Mouse (Mus musculus) small intestine, adult 2 months (tissue): ENCODE measurements at regions not wholly inside any gene's neighbourhood (a gene's known extent, or its start where the extent isn't known, plus 50 kb on each side); places are given as distances from the start of the nearest gene placed in this dataset.

ENCODE experiments used
- H3K27ac ChIP-seq: fragments of 200-500 bp; 2 replicates; pipeline ENCODE4 v1.5.1; 2012; ENCODE audit warnings: low read depth, low read length, control low read depth, inconsistent platforms; ENCODE audit not compliant: insufficient read depth
- H3K27me3 ChIP-seq: fragments of 200-500 bp; 2 replicates; pipeline ENCODE4 v1.6.1; 2012; ENCODE audit warnings: mild to moderate bottlenecking, moderate library complexity, low read length, inconsistent platforms; ENCODE audit not compliant: control insufficient read depth, insufficient read depth
- H3K36me3 ChIP-seq: fragments of 200-500 bp; 2 replicates; pipeline ENCODE4 v1.6.1; 2012; ENCODE audit warnings: mild to moderate bottlenecking, low read length, control low read depth, inconsistent platforms; ENCODE audit not compliant: control insufficient read depth, insufficient read depth
- H3K4me1 ChIP-seq: fragments of 200-500 bp; 2 replicates; pipeline ENCODE4 v1.6.1; 2012; ENCODE audit warnings: low read length, inconsistent platforms, mixed read lengths; ENCODE audit not compliant: control insufficient read depth, insufficient read depth, insufficient read length
- H3K4me3 ChIP-seq: fragments of 200-500 bp; 2 replicates; pipeline ENCODE4 v1.5.1; 2012; ENCODE audit warnings: low read depth, mild to moderate bottlenecking, control low read depth, inconsistent platforms, low read length, moderate library complexity
- CTCF ChIP-seq: fragments of 200-500 bp; IDR thresholded peaks from 2 replicates; pipeline ENCODE4 v1.5.1; 2012; ENCODE audit warnings: low read depth, mild to moderate bottlenecking, control low read depth, inconsistent platforms, low read length, moderate library complexity, mixed read lengths; ENCODE audit not compliant: insufficient replicate concordance, insufficient read length; ENCODE audit errors: extremely low read depth
- POLR2A ChIP-seq: fragments of 200-500 bp; IDR thresholded peaks from 2 replicates; pipeline ENCODE4 v1.6.1; 2012; ENCODE audit warnings: low read depth, mild to moderate bottlenecking, control low read depth, inconsistent platforms, low read length, moderate library complexity
- WGBS: fragments of 180-500 bp; shearing (Covaris S2); methylation state at CpG from one replicate; pipeline ENCODE4 v1.1.7; 2018; 5-methylcytosine and 5-hydroxymethylcytosine counted together

GRCm38 (mm10) chr6:100449087-100449486, 161.8 kb upstream of the Rybp start:
- no peak for TF ChIP-seq CTCF
- no peak for TF ChIP-seq POLR2A
- WGBS, result 99% methylated on average over 4 of the region's 4 CpGs

DNA sequence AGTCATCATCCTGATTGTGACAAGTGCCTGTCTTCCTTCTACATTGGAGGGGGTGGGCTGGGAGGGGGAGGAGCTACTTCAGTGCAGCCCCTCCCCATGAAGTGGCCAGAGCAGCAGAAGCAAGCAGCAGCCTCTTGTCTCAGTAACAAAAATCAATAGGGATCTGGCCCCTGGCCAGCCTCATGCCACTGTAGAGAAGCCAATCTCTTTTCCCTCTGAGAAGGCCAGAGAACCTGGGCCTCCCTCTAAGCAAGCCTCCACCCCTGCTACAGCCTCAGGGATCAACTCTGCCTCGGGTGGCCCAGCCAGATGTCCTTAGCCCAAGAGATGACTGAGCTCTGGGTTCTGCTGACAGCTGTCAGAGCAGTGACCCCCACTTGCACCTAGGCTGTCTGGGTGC, 159.9 kb upstream of the Rybp start:
- Histone ChIP-seq H3K36me3 (no peaks in the 10 kb centered on the region), H3K27me3 (no peaks in the 10 kb centered on the region; the same call in 1 of the 2 replicates), H3K4me3 (no peak overlapping the region), H3K4me1 (no peaks in the 10 kb centered on the region), H3K27ac (no peak overlapping the region)
- 24% methylated on average over 1 of the region's 1 CpGs for WGBS
- no peak for TF ChIP-seq CTCF
- TF ChIP-seq POLR2A, result no peak

More at GRCm38 (mm10) chr6:100449087-100449486, 161.8 kb upstream of the Rybp start:
- no peak overlapping the region for H3K4me3 ChIP-seq
- H3K27me3 ChIP-seq, result no peaks in the 10 kb centered on the region; the same call in 1 of the 2 replicates
- no peaks in the 10 kb centered on the region for H3K4me1 ChIP-seq
- no peaks in the 10 kb centered on the region for H3K36me3 ChIP-seq
- no peak overlapping the region for H3K27ac ChIP-seq

DNA sequence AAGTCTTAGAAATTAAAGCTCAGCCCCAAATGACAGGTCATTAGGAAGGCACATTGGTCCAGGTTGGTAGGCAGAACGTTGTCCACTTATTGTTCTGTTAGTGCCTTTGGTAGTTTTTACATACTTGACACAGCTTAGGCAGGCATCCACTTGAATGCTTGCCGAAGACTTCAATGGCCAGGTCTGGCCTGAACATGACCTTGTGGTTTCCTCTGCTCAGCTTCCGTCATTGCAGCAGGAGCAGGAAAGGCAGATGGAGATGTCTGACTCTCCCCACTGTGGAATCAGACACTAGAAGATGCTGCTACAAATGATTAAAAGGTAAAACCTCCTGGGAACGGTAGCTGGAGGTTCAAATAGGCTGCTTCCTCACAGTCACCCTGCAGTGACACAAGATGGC, 159.5 kb upstream of the Rybp start:
- Histone ChIP-seq H3K4me3 (no peak overlapping the region), H3K36me3 (no peaks in the 10 kb centered on the region), H3K4me1 (no peaks in the 10 kb centered on the region), H3K27me3 (no peaks in the 10 kb centered on the region; the same call in 1 of the 2 replicates), H3K27ac (no peak overlapping the region)
- 67% methylated on average over 4 of the region's 4 CpGs for WGBS
- TF ChIP-seq POLR2A (no peak), CTCF (no peak)

DNA sequence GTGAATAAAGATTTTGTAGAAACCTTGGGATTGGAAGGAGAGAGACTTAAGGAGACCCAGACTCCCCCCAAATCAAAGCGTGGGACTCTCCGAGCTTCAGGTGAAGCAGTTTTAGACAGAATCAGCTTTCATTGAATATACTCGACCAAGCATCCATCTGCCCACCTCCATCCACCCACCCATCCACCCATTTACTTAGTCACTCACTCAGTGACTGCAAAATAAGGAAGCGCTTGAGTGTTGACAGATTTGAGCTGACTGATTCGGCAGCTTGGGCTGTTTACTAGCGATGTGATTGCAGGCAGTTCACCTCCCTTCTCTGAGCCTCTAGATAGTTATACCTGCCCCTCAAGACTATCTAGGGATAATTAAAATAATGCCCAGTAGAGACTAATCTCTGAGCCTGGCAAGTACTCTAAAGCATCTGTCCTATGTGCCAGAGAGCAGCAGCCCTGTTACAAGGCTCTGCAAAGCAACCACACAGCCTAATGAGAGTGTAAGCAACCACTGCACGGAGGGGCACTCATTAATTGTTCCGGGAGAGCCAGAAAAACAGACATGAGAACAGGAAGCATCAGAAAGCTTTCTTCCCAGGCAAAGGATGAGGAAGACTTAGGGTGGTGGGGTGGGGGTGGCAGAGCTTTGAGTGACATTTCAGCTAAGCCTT, 151.9 kb upstream of the Rybp start:
- H3K4me1 ChIP-seq, result no peaks in the 10 kb centered on the region
- no peak overlapping the region for H3K27ac ChIP-seq
- H3K36me3 ChIP-seq, result no peaks in the 10 kb centered on the region
- TF ChIP-seq CTCF (no peak), POLR2A (no peak)
- H3K27me3 ChIP-seq, result no peaks in the 10 kb centered on the region
- H3K4me3 ChIP-seq, result no peak overlapping the region
- 15% methylated on average over 8 of the region's 8 CpGs for WGBS

- Histone ChIP-seq H3K36me3 (no peaks in the 10 kb centered on the region), H3K27ac (no peak overlapping the region), H3K27me3 (no peaks in the 10 kb centered on the region), H3K4me1 (no peaks in the 10 kb centered on the region), H3K4me3 (no peak overlapping the region)
- TF ChIP-seq POLR2A (no peak), CTCF (no peak)
- 3% methylated on average over 13 of the region's 13 CpGs for WGBS
Measured at GRCm38 (mm10) chr6:100438511-100438991, 151.3 kb upstream of the Rybp start.

- Histone ChIP-seq H3K36me3 (no peaks in the 10 kb centered on the region), H3K4me3 (no peak overlapping the region), H3K27ac (no peak overlapping the region), H3K4me1 (no peaks in the 10 kb centered on the region), H3K27me3 (no peaks in the 10 kb centered on the region)
- WGBS, result 50% methylated on average over 5 of the region's 5 CpGs
- TF ChIP-seq POLR2A, result no peak
- TF ChIP-seq CTCF, result no peak
Measured at GRCm38 (mm10) chr6:100437980-100438379, 150.7 kb upstream of the Rybp start.

DNA sequence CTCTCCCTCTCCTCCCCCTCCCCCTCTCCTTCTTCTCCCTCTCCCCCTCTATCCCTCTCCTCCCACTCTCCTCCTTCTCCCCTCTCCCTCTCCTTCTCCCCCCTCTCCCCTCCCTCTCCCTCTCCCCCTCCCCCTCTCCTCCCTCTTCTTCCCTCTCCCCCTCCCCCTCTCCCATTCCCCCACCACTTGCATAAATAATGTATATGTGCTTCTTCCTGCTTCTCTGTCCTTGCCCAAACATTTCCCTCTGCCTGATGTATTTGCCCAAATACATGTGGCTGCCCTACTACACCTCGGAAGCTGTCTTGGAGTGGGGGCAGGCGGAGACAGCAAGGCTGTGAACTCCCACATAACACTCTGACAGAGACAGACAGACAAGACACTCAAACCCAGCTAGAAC, 149.2 kb upstream of the Rybp start:
- Histone ChIP-seq H3K4me3 (no peak overlapping the region), H3K27ac (no peak overlapping the region), H3K4me1 (no peaks in the 10 kb centered on the region), H3K36me3 (no peaks in the 10 kb centered on the region), H3K27me3 (no peaks in the 10 kb centered on the region)
- TF ChIP-seq POLR2A (no peak), CTCF (no peak)
- WGBS, result 91% methylated on average over 2 of the region's 2 CpGs

- H3K27me3 ChIP-seq, result no peaks in the 10 kb centered on the region
- H3K4me1 ChIP-seq, result no peaks in the 10 kb centered on the region
- 54% methylated on average over 5 of the region's 5 CpGs for WGBS
- TF ChIP-seq CTCF (no peak), POLR2A (no peak)
- no peak overlapping the region for H3K4me3 ChIP-seq
- no peak overlapping the region for H3K27ac ChIP-seq
- H3K36me3 ChIP-seq, result no peaks in the 10 kb centered on the region
Measured at GRCm38 (mm10) chr6:100435222-100435621, 147.9 kb upstream of the Rybp start.
